8 mouse cellular contexts compared by ENCODE assay signal in genomic region chr6:124464305-124465271, GRCm38 (mm10). TPM values are rescaled to one million over a fixed set of nuclear protein-coding genes. Genes with fewer than 3 reads are reported as not detected.
DNase-seq lines count a peak whose midpoint lies in the region; ATAC-seq lines count a peak whose summit lies in the region.

Clstn3 (minus strand) TSS chr6:124464794.

- H3K4me3 ChIP-seq in embryonic facial prominence, embryonic 13.5 days, result peak within 1 kb of the TSS; percentile 52
- peak within 1 kb of the TSS; percentile 65 for H3K4me3 ChIP-seq in heart, embryonic 10.5 days
- peak within 1 kb of the TSS; percentile 49 for H3K4me3 ChIP-seq in limb, embryonic 13.5 days
- H3K4me3 ChIP-seq in midbrain, embryonic 16.5 days (ENCODE audit: low read depth, low read length), result peak within 1 kb of the TSS; percentile 73

- no peak within 1 kb of the TSS for H3K27ac ChIP-seq in embryonic facial prominence, embryonic 13.5 days
- peak within 1 kb of the TSS; percentile 70 for H3K27ac ChIP-seq in heart, embryonic 10.5 days
- no peak within 1 kb of the TSS for H3K27ac ChIP-seq in limb, embryonic 13.5 days
- H3K27ac ChIP-seq in midbrain, embryonic 16.5 days (ENCODE audit: low read length), result peak within 1 kb of the TSS; percentile 92

- ATAC-seq in embryonic facial prominence, embryonic 13.5 days (ENCODE audit: insufficient number of reproducible peaks, insufficient read depth, low FRiP score, low TSS enrichment, low read depth), result peak; percentile 88
- ATAC-seq in limb, embryonic 13.5 days (ENCODE audit: low FRiP score, low read depth), result peak; percentile 93
- peak; percentile 97 for ATAC-seq in midbrain, embryonic 16.5 days

- peak within 1 kb of the TSS; percentile 69 for H3K9ac ChIP-seq in embryonic facial prominence, embryonic 13.5 days
- H3K9ac ChIP-seq in limb, embryonic 13.5 days, result peak within 1 kb of the TSS; percentile 65
- peak within 1 kb of the TSS; percentile 87 for H3K9ac ChIP-seq in midbrain, embryonic 16.5 days (ENCODE audit: low read depth, low read length)

- H3K27me3 ChIP-seq in embryonic facial prominence, embryonic 13.5 days, result peaks cover 6% of the 10 kb centered on the region; the same call in 1 of the 2 replicates
- H3K27me3 ChIP-seq in heart, embryonic 10.5 days (ENCODE audit: insufficient read depth, poor library complexity, severe bottlenecking), result peaks cover 40% of the 10 kb centered on the region
- 0 out of 2 replicates have a peak, but pooled peaks cover 5% of the 10 kb centered on the region for H3K27me3 ChIP-seq in limb, embryonic 13.5 days
- no peaks in the 10 kb centered on the region for H3K27me3 ChIP-seq in midbrain, embryonic 16.5 days (ENCODE audit: control insufficient read depth, insufficient read depth, low read depth, low read length)

- H3K4me2 ChIP-seq in embryonic facial prominence, embryonic 13.5 days, result peak within 1 kb of the TSS; percentile 80
- peak within 1 kb of the TSS; percentile 80 for H3K4me2 ChIP-seq in limb, embryonic 13.5 days (replicated peaks)
- peak within 1 kb of the TSS; percentile 68 for H3K4me2 ChIP-seq in midbrain, embryonic 16.5 days (ENCODE audit: low read length)

- 6% methylated on average over 27 of the region's 27 CpGs for WGBS in embryonic facial prominence, embryonic 13.5 days
- WGBS in heart, embryonic 10.5 days, result 6% methylated on average over 27 of the region's 27 CpGs
- WGBS in limb, embryonic 13.5 days, result 7% methylated on average over 27 of the region's 27 CpGs
- 5% methylated on average over 26 of the region's 27 CpGs for WGBS in midbrain, embryonic 16.5 days

- H3K4me1 ChIP-seq in embryonic facial prominence, embryonic 13.5 days, result peaks cover 15% of the 10 kb centered on the region
- H3K4me1 ChIP-seq in heart, embryonic 10.5 days, result peaks cover 16% of the 10 kb centered on the region
- peaks cover 16% of the 10 kb centered on the region for H3K4me1 ChIP-seq in limb, embryonic 13.5 days
- peaks cover 21% of the 10 kb centered on the region for H3K4me1 ChIP-seq in midbrain, embryonic 16.5 days (ENCODE audit: control insufficient read depth, insufficient read depth, low read length)

- DNase-seq in gastrocnemius, adult 18-20 months (ENCODE audit: low spot score), result peak; percentile 55
- DNase-seq in gastrocnemius, adult 8-10 months (ENCODE audit: low spot score in 2 of 2), result no peak
- peak; percentile 95 for DNase-seq in heart, embryonic 10.5 days (ENCODE audit: low spot score)
- peak; percentile 54 for DNase-seq in kidney, adult 9 months
- DNase-seq in spleen, postnatal 14 days (ENCODE audit: low spot score in 2 of 2), result peak; percentile 63 to 69

- H3K9me3 ChIP-seq in embryonic facial prominence, embryonic 13.5 days, result no peaks in the 10 kb centered on the region
- H3K9me3 ChIP-seq in heart, embryonic 10.5 days, result no peaks in the 10 kb centered on the region
- H3K9me3 ChIP-seq in limb, embryonic 13.5 days, result no peaks in the 10 kb centered on the region
- no peaks in the 10 kb centered on the region for H3K9me3 ChIP-seq in midbrain, embryonic 16.5 days (replicated peaks; ENCODE audit: control insufficient read depth, low read length, poor library complexity, severe bottlenecking)

- H3K36me3 ChIP-seq in embryonic facial prominence, embryonic 13.5 days, result no peaks in the 10 kb centered on the region
- H3K36me3 ChIP-seq in heart, embryonic 10.5 days, result no peaks in the 10 kb centered on the region
- H3K36me3 ChIP-seq in limb, embryonic 13.5 days, result peaks cover 5% of the 10 kb centered on the region; the same call in 1 of the 2 replicates
- H3K36me3 ChIP-seq in midbrain, embryonic 16.5 days (ENCODE audit: control insufficient read depth, insufficient read depth, low read length), result no peaks in the 10 kb centered on the region; the same call in 1 of the 2 replicates

RNA-seq across cellular contexts. Expression of gene Clstn3, which starts in this region (rescaled TPM):
- total RNA-seq in gastrocnemius, adult 18-20 months (2021), result 1 to 10 TPM in 1 of 2 experiments, under 1 TPM in 1; 0.34 to 1.1 TPM
- 1 to 10 TPM in 1 of 4 experiments, under 1 TPM in 3; 0.27 to 1.2 (median 0.48) TPM for total RNA-seq in gastrocnemius, adult 8-10 months (2022)
- polyA plus RNA-seq in embryonic facial prominence, embryonic 13.5 days (2015; fragmentation: Nextera tagmentation; extraction: Ambion mirVana), result 11.6 and 11.7 TPM in 2 replicates
- polyA plus RNA-seq in heart, embryonic 10.5 days (2016; fragmentation: Nextera tagmentation; extraction: Ambion mirVana), result 1.3 and 3.3 TPM in 2 replicates
- 12.8 and 12.9 TPM in 2 replicates for polyA plus RNA-seq in limb, embryonic 13.5 days (2015; fragmentation: Nextera tagmentation; extraction: Ambion mirVana)
- polyA plus RNA-seq in midbrain, embryonic 16.5 days (2015; fragmentation: Nextera tagmentation; extraction: Ambion mirVana), result 151 and 183 TPM in 2 replicates

Comparison
In these comparisons a context has a peak if more than half of its experiments do, and no peak if none do; other contexts are left out.
1. RNA of gene Clstn3 (polyA plus RNA-seq): 151 to 183 TPM in midbrain, embryonic 16.5 days; 12.8 to 12.9 TPM in limb, embryonic 13.5 days, 11.6 to 11.7 TPM in embryonic facial prominence, embryonic 13.5 days and 1.3 to 3.3 TPM in heart, embryonic 10.5 days; every median in the first group is over 10 times any median in the second.
2. DNase-seq: peak in gastrocnemius, adult 18-20 months (single experiment), heart, embryonic 10.5 days (single experiment), kidney, adult 9 months (single experiment) and spleen, postnatal 14 days (2 of 2); none in gastrocnemius, adult 8-10 months (0 of 2).
3. H3K27ac ChIP-seq: peak in heart, embryonic 10.5 days (single experiment) and midbrain, embryonic 16.5 days (single experiment); none in embryonic facial prominence, embryonic 13.5 days (single experiment) and limb, embryonic 13.5 days (single experiment).
4. Peak in every context shown above with its lines, with median percentiles within 50 percentile points of each other: ATAC-seq, H3K4me2 ChIP-seq, H3K4me3 ChIP-seq and H3K9ac ChIP-seq.